Mouse (Mus musculus) left cerebral cortex, postnatal 10 days (tissue): ENCODE measurements around the gene Cphx3. TPM values are rescaled to one million over a fixed set of nuclear protein-coding genes. Genes with fewer than 3 reads are reported as not detected.
"Not testable (repeated sequence)": the region's sequence is repeated elsewhere in the genome, so short reads cannot be mapped to it uniquely, and the experiment has no call there.

Experiments
- DNase-seq, 2 experiments: peaks; one replicate each; pipeline ENCODE4 v3.0.0; 2021 to 2022; ENCODE audit warnings: low spot score in 2 of 2, mixed read lengths in 1 of 2; ENCODE audit errors: extremely low spot score in 1 of 2
- intact Hi-C: fragments of 180-260 bp; cut with DNase I; formaldehyde crosslinking; loops from one replicate; pipeline ENCODE4 v1.15.1; 2025
- total RNA-seq, 2 experiments: library from RNA; stranded (reverse); gene quantifications; 2 replicates each; pipeline ENCODE4 v1.2.3; 2021

Cphx3 gene
- total RNA-seq, result not detected

DNA sequence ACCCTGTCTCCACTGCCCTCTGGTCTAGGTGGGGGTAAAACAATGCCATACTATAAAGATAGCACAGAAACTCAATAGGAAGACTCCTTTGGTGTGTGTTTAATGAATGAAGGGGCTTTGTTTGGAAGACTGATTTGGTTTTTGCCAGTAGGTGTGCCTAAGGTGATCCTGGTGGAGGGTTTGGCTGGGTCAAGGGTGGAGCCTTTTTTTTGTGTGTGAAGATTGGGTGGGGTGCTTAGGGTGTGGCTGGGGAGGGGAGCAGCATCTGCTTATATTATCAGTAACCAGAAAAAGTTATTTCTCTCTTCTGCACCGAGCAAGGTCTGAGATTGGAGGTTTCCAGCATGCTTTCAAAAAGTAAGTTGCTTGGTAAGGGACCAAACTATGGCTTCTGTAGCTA, at the start of gene Cphx3:
Gene Cphx3, plus strand, starts transcription at position 301 of the 400 bp plus-strand sequence.
- intact Hi-C loops, DNase-seq: not testable (repeated sequence)

DNA sequence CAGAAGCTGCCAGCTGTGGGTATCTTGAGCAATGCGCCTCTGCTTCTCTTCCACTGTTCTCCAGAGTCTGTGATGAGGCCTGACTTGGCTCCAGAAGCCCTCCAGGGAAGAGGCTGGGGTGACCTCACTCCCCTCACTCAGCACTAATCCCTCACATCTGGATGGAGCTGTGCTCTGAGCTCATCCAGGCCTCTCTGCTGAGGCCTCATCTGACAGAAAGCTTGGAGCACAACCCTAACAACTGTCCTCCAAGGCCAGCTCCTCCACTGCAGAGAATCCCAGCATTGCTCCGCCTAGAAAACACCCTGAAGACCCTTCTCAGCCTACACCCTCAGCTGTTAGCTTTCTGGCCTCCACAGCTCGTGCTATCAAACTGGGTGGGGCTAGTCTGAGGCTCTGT, 47.7 kb upstream of the Cphx3 start:
- DNase-seq, intact Hi-C loops: not testable (repeated sequence)

DNA sequence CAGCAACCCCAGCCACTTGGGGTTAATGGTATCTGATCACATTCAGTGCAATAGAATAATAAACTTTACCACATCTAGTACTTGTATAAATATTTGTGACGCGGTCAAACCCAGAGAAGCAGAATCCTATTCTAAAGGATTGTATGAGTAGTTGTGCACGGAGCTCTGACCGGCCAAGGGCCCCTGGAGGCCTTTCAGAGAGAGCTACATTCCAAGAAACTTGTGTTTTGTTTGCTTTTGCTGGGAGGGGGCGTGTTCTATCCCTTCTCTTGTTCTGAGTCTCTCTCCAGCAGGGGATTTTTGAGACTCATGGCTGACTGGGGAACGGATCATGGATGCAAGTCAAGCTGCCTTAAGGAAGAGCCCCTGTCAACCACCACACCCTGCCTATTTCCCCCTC, 46.7 kb upstream of the Cphx3 start:
- DNase-seq, intact Hi-C loops: not testable (repeated sequence)

DNA sequence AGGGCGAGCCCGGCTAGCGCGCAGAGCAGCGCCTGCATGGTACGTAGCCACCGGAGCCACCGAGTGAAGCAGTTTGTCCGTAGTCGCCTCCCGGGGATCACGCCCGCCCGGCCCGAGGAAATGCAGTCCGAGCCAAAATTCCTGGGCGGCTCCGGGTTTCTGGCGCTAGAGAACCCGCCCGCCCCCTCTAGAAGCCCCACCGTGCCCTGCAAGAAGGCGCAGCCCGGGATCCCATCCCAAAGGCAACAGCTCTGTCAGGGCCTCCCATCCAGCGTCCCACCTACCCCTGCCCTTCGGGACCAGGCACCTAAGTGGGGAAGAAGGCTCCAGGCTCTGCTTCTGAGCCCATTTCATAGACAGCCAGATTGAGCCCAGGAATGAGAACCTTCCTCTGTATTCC, 39.5 kb upstream of the Cphx3 start, which contains the start of gene Gm9780:
Gene Gm9780, minus strand, starts transcription at position 101 of the 400 bp plus-strand sequence.
- intact Hi-C loops, DNase-seq: not testable (repeated sequence)

DNA sequence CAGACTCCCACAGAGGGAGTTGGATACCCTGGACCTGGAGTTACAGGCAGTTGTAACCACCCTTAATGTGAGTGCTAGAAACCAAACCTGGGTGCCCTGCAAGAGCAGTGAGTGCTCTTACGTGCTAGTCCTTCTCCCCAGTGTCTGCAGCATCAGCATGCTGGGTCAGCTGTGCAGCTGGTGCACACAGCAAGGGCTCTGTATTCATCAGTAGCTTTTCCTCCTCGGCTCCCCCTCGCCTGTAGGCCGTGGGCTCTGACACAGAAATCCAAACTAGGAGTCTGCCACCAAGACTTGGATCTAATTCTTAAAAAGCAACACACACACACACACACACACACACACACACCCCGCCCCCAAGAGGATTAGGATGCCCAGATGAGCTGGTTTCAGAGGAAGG, 37.1 kb upstream of the Cphx3 start:
- intact Hi-C loops, DNase-seq: not testable (repeated sequence)

DNA sequence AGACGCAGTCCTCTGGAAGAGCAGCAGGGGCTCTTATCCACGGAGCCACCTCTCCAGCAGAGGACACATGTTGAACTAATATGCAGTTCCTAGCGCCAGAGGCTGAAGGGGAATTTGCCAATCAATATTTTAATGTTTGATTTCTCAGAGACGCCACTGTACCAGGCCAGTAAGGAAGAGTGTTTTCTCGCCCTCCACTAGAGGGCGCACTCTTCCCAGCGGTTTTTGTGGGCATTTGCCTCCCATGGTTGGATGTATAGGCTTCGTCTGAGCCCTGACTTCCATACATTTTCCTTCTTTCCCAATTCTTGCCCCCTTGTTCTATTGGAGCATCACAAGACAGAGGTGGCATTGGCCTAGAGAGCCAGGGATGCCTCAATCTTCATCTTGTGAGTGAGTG, 35.1 kb upstream of the Cphx3 start:
- intact Hi-C loops, DNase-seq: not testable (repeated sequence)

DNA sequence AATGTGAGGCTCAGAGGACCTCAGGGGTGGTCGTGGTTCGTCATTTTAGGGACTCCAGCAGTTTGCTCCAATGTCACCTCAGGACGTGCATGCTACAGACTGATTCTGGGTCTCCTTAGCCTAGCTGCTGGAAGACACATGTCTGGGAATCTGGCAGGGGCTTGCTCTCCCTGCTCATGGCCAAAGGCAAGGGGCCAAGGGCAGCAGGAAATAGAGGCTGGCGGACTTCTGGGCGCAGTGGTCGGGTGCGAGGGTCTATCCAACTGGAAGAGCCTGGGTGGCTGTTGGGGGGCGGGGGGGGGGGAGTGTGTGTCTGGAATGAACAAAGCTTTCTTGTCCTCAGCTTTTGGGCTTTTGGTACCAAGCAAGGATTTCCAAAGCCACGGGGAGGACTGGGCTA, 33.3 kb upstream of the Cphx3 start:
- intact Hi-C loops, DNase-seq: not testable (repeated sequence)

DNA sequence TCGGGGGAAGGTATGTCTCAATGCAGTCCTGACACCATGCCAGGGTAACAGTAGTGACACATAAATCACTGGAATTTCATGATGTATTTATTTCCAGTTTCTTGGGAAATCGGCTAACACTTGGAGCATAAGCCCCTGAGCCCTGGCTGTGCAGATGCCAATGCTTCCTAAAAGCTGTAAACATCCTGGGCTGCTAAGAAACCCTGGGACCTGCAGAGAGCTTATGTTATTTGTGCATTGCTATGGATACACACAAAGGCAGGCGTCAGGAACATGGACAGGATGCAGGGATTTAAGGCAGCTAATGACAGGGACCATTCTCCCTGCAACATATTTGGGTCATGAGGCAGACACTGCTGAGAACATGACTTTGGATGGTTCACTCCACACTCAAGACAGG, 23.9 kb upstream of the Cphx3 start:
- intact Hi-C loops, DNase-seq: not testable (repeated sequence)

DNA sequence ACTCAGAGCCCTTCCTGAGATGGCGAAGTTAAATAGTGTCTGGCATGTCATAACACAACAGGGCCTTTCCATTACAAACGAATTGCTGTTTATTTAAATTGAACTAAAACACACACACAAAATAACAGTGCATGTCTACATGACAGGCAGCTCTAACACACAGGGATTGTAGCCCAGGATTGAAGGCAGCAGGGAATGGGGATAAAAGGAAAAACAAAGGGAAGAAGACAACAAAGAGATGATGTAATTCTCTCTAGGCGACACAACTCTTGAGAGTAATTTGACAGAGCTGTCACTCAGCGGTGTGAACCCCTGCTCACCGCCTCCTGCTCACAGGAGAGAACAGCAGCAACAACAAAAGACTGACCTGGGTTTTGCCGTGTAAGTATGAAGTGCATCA, 22.7 kb upstream of the Cphx3 start:
- DNase-seq, intact Hi-C loops: not testable (repeated sequence)

DNA sequence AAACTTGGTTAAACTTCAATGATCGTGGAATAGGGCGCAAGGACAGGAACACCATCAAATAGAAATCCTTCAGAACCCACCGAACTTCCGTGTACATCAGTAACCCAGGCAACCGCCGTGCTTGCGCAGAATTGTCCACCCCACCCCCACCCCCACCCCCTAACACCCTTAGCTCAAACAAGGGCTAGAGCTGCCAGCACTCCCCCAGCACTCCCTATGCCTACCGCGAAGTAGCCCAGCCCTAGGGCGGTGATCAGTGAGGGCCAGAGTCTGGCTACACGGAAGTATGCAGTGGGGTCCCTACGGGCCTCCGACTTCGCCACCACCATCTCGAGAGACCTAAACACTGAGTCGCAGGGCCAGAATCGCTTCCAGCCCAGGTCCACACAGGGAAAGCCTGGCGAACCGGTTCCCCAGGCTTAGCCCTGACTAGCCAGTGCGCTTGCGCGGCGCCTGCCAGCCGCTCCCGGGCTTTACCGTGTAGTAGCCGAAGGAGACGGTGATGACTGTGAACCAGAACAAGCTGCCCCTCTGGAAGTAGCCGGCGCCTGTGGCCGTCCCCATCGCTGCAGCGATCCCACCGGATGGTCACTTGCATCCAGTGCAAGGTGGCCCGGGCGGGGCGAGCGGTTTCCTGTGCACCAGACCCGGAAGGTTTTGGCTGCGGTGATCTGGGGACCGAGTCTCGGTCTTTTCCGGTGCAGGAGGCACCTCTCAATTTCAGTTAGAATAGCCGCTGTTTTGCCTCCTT, 15.3 kb upstream of the Cphx3 start:
- intact Hi-C loops, result not testable (repeated sequence)

DNA sequence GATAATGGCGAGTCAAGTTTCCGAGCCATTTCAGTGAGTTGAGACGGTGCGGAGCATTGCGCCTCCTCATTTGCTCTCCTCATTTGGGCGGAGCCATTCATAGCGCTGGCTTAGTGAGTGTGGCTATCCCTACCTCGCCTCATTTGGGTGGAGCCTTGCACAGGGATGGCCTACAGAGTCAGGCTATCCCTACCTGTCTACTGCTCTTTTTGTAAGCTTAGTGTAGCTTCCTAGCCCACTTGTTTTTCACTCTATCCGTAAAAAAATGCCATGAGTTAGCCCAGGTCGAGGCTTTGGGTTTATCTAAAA, 14.8 kb upstream of the Cphx3 start, which contains the start of gene Tmem254c:
Gene Tmem254c, minus strand, starts transcription at position 31 of the 309 bp plus-strand sequence.
- intact Hi-C loops, DNase-seq: not testable (repeated sequence)

More for the DNA sequence above, 15.3 kb upstream of the Cphx3 start:
- not testable (repeated sequence) for DNase-seq

DNA sequence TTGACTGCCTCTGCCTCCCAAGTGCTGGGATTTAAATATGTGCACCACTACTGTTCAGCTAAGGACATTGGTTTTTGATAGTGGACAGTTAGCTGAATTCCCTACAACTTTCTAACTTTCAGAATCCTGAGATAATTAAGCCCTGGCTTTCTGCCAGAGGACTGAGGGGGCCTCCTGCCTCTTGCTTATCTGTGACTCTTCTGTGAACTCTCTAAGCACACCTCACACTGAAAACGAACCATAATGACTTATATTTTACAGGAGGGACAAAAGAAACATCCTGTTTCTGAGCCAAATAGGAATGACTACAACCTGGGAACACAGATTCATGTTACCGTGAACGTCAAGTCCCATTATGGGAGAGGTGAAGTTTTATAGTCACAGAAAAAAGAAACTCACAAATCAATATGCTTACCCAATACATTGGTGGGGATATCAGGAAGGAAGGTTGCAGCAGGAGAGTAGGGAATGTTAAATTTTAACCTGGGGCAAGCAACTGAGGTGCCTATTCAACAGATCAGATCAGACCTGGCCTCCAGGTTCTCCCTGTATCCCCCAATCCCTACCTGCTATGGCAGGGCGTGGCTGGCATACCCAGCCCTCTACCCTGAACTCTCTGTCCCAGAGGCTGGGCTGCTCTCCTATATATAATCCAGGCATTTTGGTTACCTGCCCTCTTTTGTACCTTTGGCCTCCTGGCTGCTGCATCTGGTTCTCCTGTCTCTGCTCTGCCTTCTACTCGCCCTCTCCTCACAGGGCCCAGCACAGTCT, 5.3 kb upstream of the Cphx3 start:
- DNase-seq, intact Hi-C loops: not testable (repeated sequence)

DNA sequence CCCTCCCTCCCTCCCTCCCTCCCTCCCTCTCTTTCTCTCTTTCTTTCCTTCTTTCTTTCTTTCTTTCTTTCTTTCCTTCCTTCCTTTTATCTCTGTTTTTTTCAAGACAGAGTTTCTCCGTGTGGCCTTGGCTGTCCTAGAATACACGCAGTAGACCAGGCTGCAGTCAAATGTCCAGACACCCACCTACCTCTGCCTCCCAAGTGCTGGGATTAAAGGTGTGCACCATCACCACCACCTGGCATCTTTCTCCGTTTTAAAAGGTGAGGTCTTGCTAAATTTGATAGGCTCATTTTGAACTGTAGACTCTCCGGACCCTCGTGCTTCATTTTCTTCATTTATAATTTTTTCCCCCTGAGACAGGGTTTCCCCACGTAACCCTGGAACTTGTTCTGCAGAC, 881 bp upstream of the Cphx3 start, which contains the start of gene Cphx2:
Gene Cphx2, plus strand, starts transcription at position 301 of the 400 bp plus-strand sequence.
- DNase-seq, intact Hi-C loops: not testable (repeated sequence)

DNA sequence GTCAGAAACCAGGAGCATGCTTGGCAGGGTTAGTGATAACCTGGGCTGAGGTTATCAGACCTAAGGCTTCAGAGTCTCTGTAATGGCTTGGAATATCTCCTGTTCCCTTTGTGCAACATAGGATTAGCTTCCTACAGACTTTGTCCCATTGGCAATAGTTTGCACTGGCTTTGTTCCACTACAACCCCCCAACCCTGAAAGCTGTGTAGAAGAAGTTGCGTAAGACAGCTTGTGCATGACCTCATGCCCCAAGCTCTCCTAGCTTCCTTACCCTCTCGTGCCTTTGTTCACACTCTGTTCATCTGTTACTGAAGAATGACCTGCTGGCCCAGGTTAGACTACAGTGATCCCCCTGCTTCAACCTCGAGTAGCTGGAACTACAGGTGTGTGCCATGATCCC, 15.5 kb downstream of the Cphx3 start:
- DNase-seq, intact Hi-C loops: not testable (repeated sequence)

DNA sequence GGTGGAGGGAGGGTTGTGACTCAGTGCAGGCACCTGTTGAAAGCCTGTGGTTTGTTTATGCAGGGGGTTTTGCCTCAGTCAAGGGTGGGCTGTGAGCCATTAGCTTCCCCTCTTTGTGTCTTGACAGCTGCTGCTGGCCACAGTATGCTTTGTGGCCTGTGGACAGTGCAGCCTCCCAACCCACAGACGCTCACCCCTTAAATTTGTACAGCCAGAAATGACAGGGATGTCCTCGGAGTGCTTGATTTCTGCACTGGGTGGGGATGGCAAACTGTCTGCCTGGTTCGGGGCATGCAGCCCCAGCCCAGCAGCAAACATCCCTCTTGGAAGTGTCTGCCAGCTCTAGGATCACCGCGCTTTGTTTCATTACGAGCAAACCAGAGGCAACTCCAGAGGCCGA, 36.1 kb downstream of the Cphx3 start, which contains the start of gene Duxbl2:
Gene Duxbl2, plus strand, starts transcription at position 200 of the 400 bp plus-strand sequence.
- DNase-seq, intact Hi-C loops: not testable (repeated sequence)

DNA sequence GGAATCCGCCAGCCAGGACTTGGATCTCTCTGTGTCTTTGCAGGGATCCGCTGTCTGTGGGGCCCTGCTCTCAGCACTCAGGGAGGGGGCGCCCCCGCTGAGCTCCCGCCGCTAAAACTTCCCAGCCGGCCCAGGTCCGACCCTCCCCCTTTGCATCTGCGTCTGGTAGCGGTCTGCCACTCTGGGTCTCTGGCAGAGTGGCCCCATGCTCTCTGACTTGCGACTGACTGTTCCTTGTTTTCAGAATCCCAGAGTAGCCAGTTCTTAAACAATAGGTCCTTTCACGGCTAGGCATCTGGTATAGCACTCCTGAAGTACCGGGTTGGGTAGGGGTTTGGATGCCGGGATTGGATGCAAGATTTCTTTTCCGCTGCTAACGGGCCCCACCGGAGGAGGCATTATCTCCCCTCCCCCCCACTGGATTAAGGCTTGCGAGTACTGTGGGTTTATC, 36.5 kb downstream of the Cphx3 start:
- DNase-seq, intact Hi-C loops: not testable (repeated sequence)

DNA sequence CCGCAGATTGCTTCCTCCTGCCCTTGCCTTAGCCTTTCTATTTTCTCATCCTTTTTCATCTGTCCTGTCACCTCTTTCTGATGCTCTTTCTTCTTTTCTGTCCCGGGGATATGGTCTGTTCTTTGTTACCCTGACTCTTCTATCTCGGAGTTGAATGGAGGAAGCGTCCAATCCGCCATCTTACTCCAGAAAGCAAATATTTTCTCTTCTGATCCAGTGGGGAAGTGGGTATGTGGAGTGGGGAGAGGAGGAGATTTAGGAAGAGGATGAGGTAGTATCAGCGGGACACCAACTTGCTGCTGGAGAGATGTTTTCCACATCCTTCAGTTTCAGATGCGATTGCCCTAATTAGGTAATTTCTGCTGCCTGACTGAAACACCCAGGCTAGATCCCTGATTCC, 37.0 kb downstream of the Cphx3 start:
- DNase-seq, intact Hi-C loops: not testable (repeated sequence)

DNA sequence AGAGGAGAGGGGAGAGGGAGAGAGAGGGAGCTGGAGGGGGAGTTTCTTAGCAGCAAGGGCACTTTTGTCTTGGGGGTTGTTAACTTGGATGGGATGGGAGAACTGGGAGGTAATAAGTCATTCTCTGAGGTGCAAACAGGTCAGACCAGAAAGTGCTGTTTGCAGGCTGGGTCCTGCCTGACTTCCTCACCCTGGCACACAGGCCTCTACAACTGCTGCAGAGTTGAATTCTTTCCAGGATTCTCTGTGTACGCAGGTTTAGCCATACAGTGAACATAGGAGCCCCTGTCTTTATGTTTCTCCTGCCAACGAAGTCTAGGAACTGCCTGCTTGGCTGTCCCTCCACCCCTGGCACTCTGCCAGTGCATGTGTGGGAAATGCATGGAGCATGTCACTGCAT, 65.0 kb downstream of the Cphx3 start:
- DNase-seq, intact Hi-C loops: not testable (repeated sequence)

DNA sequence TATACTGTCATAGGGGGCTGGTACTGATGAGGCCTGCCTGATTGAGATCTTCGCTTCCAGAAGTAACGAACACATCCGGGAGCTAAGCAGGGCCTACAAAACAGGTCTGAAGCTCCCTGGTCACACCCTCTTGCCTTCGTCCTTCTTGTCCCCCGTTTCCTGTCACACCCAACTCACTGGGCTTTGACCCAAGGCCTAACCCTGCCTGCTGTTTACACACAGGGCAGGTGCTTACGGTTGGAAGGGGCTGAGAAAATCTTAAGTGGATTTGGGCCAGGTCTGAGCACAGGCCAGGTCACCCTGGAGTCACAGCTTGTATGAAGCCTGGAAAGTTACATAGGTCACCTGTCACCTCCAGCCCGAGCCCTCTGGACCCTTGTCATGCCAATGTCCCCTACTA, 73.9 kb downstream of the Cphx3 start:
- DNase-seq, intact Hi-C loops: not testable (repeated sequence)
